Comparison of ENCODE assay signal across 16 mouse cellular contexts in the genomic region with DNA sequence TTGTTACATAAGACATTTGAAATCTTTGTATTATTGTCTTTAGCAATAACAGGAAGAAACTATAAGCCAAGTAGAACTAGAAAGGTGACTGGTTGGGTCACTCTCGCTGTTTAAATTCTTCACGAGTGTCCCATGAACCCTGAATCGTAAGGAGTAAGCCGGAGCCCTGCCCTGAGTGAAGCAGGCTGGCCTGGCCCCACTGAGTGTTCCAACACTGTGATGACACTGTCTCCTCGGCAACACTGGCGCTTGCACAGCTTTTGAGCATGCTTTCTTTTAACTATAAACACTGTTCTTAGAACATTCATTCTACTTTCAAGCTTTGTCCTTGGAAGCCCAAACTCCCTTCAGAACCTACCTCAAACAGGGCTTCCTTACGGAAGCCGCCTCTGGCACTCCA. TPM values are rescaled to one million over a fixed set of nuclear protein-coding genes. Genes with fewer than 3 reads are reported as not detected.
DNase-seq lines count a peak whose midpoint lies in the region; ATAC-seq and TF ChIP-seq lines count a peak whose summit lies in the region.
"Had no signal": no experiment of that assay in that cellular context is flagged by ENCODE, and none has a peak within 500 bp of the region (broad histone marks: within the 10 kb centered on the region; RNA-seq: fewer than 3 reads in every experiment).

No protein-coding gene starts in this region.

- 68% methylated on average over 8 of the region's 8 CpGs for WGBS in hindbrain, postnatal 0 days
- WGBS in hindbrain, embryonic 16.5 days, result 82% methylated on average over 8 of the region's 8 CpGs
- WGBS in lung, embryonic 16.5 days, result 68% methylated on average over 8 of the region's 8 CpGs
- 89% methylated on average over 8 of the region's 8 CpGs for WGBS in forebrain, embryonic 13.5 days

- no peaks in the 10 kb centered on the region for H3K9me3 ChIP-seq in hindbrain, postnatal 0 days (ENCODE audit: low read length)
- H3K9me3 ChIP-seq in hindbrain, embryonic 16.5 days (ENCODE audit: control insufficient read depth, low read length), result no peaks in the 10 kb centered on the region
- no peaks in the 10 kb centered on the region for H3K9me3 ChIP-seq in lung, embryonic 16.5 days (ENCODE audit: control insufficient read depth, low read length)
- no peaks in the 10 kb centered on the region for H3K9me3 ChIP-seq in forebrain, embryonic 13.5 days (replicated peaks)
- H3K9me3 ChIP-seq: megakaryocyte, embryonic 14.5 days had no signal

- H3K27me3 ChIP-seq in hindbrain, postnatal 0 days (ENCODE audit: insufficient read depth, low read length), result no peaks in the 10 kb centered on the region
- no peaks in the 10 kb centered on the region for H3K27me3 ChIP-seq in hindbrain, embryonic 16.5 days (replicated peaks; ENCODE audit: control insufficient read depth, insufficient read depth, low read length)
- H3K27me3 ChIP-seq in lung, embryonic 16.5 days (ENCODE audit: control insufficient read depth, insufficient read depth, low read depth, low read length), result no peaks in the 10 kb centered on the region
- no peaks in the 10 kb centered on the region for H3K27me3 ChIP-seq in forebrain, embryonic 13.5 days
- H3K27me3 ChIP-seq: megakaryocyte, embryonic 14.5 days; Patski had no signal

- H3K27ac ChIP-seq in hindbrain, postnatal 0 days, result no peak overlapping the region
- no peak overlapping the region for H3K27ac ChIP-seq in hindbrain, embryonic 16.5 days (ENCODE audit: low read depth, low read length)
- no peak overlapping the region for H3K27ac ChIP-seq in lung, embryonic 16.5 days (ENCODE audit: low read length)
- H3K27ac ChIP-seq in forebrain, embryonic 13.5 days, result no peak overlapping the region

- no peaks in the 10 kb centered on the region for H3K4me1 ChIP-seq in hindbrain, postnatal 0 days (ENCODE audit: insufficient read depth, low read length)
- no peaks in the 10 kb centered on the region for H3K4me1 ChIP-seq in hindbrain, embryonic 16.5 days (ENCODE audit: control insufficient read depth, insufficient read depth, low read depth, low read length)
- H3K4me1 ChIP-seq in lung, embryonic 16.5 days (replicated peaks; ENCODE audit: control insufficient read depth, insufficient read depth, low read length), result no peaks in the 10 kb centered on the region
- peaks cover 2% of the 10 kb centered on the region; the same call in 1 of the 2 replicates for H3K4me1 ChIP-seq in forebrain, embryonic 13.5 days
- H3K4me1 ChIP-seq: megakaryocyte, embryonic 14.5 days had no signal

- peak; percentile 41 for DNase-seq in hindbrain, postnatal 0 days (ENCODE audit: low spot score)
- peak; percentile 60 for DNase-seq in urinary bladder, postnatal 14 days (ENCODE audit: low spot score)
- no peak for DNase-seq in urinary bladder, postnatal 10 days (ENCODE audit: low spot score)
- DNase-seq in urinary bladder, postnatal 36 days (ENCODE audit: low spot score in 2 of 2), result peak; percentile 16 to 46
- no peak for DNase-seq in retina, postnatal 1 day
- DNase-seq: adrenal gland, postnatal 25 days; kidney, adult 8-10 months; thymus, postnatal 25 days had no signal

- no peaks in the 10 kb centered on the region; the same call in 1 of the 2 replicates for H3K36me3 ChIP-seq in hindbrain, postnatal 0 days (ENCODE audit: insufficient read depth, low read length)
- H3K36me3 ChIP-seq in hindbrain, embryonic 16.5 days (ENCODE audit: control insufficient read depth, insufficient read depth, low read length), result no peaks in the 10 kb centered on the region
- 0 out of 2 replicates have a peak, but pooled peaks cover 2% of the 10 kb centered on the region for H3K36me3 ChIP-seq in lung, embryonic 16.5 days (ENCODE audit: control insufficient read depth, insufficient read depth, low read length)
- H3K36me3 ChIP-seq in forebrain, embryonic 13.5 days (ENCODE audit: poor library complexity, severe bottlenecking), result peaks cover 4% of the 10 kb centered on the region; the same call in 1 of the 2 replicates

- TF ChIP-seq CTCF in hindbrain, postnatal 0 days (IDR thresholded peaks at IDR 0.05; ENCODE audit: low read depth), result no peak

- no peak overlapping the region for H3K4me2 ChIP-seq in hindbrain, postnatal 0 days (ENCODE audit: low read depth, low read length)
- H3K4me2 ChIP-seq in hindbrain, embryonic 16.5 days (ENCODE audit: low read length), result no peak overlapping the region
- no peak overlapping the region for H3K4me2 ChIP-seq in lung, embryonic 16.5 days (ENCODE audit: low read depth, low read length)
- no peak overlapping the region for H3K4me2 ChIP-seq in forebrain, embryonic 13.5 days

- no peak for ATAC-seq in hindbrain, postnatal 0 days
- ATAC-seq in hindbrain, embryonic 16.5 days, result no peak
- ATAC-seq in lung, embryonic 16.5 days (ENCODE audit: low read depth), result peak; percentile 47; the same call in 1 of the 2 replicates
- no peak for ATAC-seq in forebrain, embryonic 13.5 days
- ATAC-seq: CD4-positive, CD25-positive, alpha-beta regulatory T cell, adult 4 months; Patski had no signal

- H3K4me3 ChIP-seq in hindbrain, postnatal 0 days (ENCODE audit: low read length), result no peak overlapping the region
- H3K4me3 ChIP-seq in hindbrain, embryonic 16.5 days (ENCODE audit: low read length), result no peak overlapping the region
- no peak overlapping the region for H3K4me3 ChIP-seq in lung, embryonic 16.5 days (ENCODE audit: low read length)
- H3K4me3 ChIP-seq in forebrain, embryonic 13.5 days, result no peak overlapping the region
- H3K4me3 ChIP-seq: erythroblast, embryonic 14.5 days; megakaryocyte, embryonic 14.5 days; myocyte had no signal

- no peak overlapping the region for H3K9ac ChIP-seq in hindbrain, postnatal 0 days (replicated peaks; ENCODE audit: low read length)
- H3K9ac ChIP-seq in hindbrain, embryonic 16.5 days (ENCODE audit: low read depth, low read length), result no peak overlapping the region
- H3K9ac ChIP-seq in lung, embryonic 16.5 days (ENCODE audit: low read length), result no peak overlapping the region
- no peak overlapping the region for H3K9ac ChIP-seq in forebrain, embryonic 13.5 days

RNA-seq across cellular contexts. Expression of a gene that starts 57.1 kb away (rescaled TPM):
- total RNA-seq in hindbrain, postnatal 0 days (2014; rRNA removed), result 8.2 and 9.1 TPM in 2 replicates
- polyA plus RNA-seq in hindbrain, postnatal 0 days (2015; fragmentation: Nextera tagmentation; extraction: Ambion mirVana), result 42.9 and 47.5 TPM in 2 replicates
- 35.6 and 36.4 TPM in 2 replicates for polyA plus RNA-seq in hindbrain, embryonic 16.5 days (2015; fragmentation: Nextera tagmentation; extraction: Ambion mirVana)
- 56.0 and 59.4 TPM in 2 replicates for polyA plus RNA-seq in lung, embryonic 16.5 days (2015; fragmentation: Nextera tagmentation; extraction: Ambion mirVana)
- 53.4 and 60.1 TPM in 2 replicates for polyA plus RNA-seq in forebrain, embryonic 13.5 days (2015; fragmentation: Nextera tagmentation; extraction: Ambion mirVana)

RNA-seq across cellular contexts. Expression of a gene that starts 57.4 kb away (rescaled TPM):
- 19.0 and 19.8 TPM in 2 replicates for total RNA-seq in hindbrain, postnatal 0 days (2014; rRNA removed)
- 16.0 TPM in 2 replicates for polyA plus RNA-seq in hindbrain, postnatal 0 days (2015; fragmentation: Nextera tagmentation; extraction: Ambion mirVana)
- polyA plus RNA-seq in hindbrain, embryonic 16.5 days (2015; fragmentation: Nextera tagmentation; extraction: Ambion mirVana), result 13.4 and 14.3 TPM in 2 replicates
- polyA plus RNA-seq in lung, embryonic 16.5 days (2015; fragmentation: Nextera tagmentation; extraction: Ambion mirVana), result 11.5 and 13.4 TPM in 2 replicates
- polyA plus RNA-seq in forebrain, embryonic 13.5 days (2015; fragmentation: Nextera tagmentation; extraction: Ambion mirVana), result 12.4 and 12.8 TPM in 2 replicates

Comparison
In these comparisons a context has a peak if more than half of its experiments do, and no peak if none do; other contexts are left out.
1. DNase-seq: peak in hindbrain, postnatal 0 days (single experiment), urinary bladder, postnatal 14 days (single experiment) and urinary bladder, postnatal 36 days (2 of 2); none in urinary bladder, postnatal 10 days (single experiment) and retina, postnatal 1 day (single experiment).